ENCODE assay signal across 11 mouse cellular contexts in genomic region chr17:26861383-26861782, GRCm38 (mm10). TPM values are rescaled to one million over a fixed set of nuclear protein-coding genes. Genes with fewer than 3 reads are reported as not detected.
DNase-seq lines count a peak whose midpoint lies in the region; ATAC-seq and TF ChIP-seq lines count a peak whose summit lies in the region.
"Had no signal": no experiment of that assay in that cellular context is flagged by ENCODE, and none has a peak within 500 bp of the region (broad histone marks: within the 10 kb centered on the region; RNA-seq: fewer than 3 reads in every experiment).

No protein-coding gene starts in this region.

- H3K4me3 ChIP-seq in lung, embryonic 14.5 days (ENCODE audit: low read depth, low read length), result no peak overlapping the region
- no peak overlapping the region for H3K4me3 ChIP-seq in hindbrain, embryonic 11.5 days (ENCODE audit: low read depth, low read length)

- peaks cover 28% of the 10 kb centered on the region for H3K27me3 ChIP-seq in lung, embryonic 14.5 days (ENCODE audit: insufficient read depth, low read length)
- peaks cover 23% of the 10 kb centered on the region for H3K27me3 ChIP-seq in hindbrain, embryonic 11.5 days (ENCODE audit: control insufficient read depth, insufficient read depth, low read length)
- H3K27me3 ChIP-seq: Patski had no signal

- peak overlapping the region; percentile 9; the same call in 1 of the 2 replicates for H3K27ac ChIP-seq in lung, embryonic 14.5 days (ENCODE audit: low read depth)
- no peak overlapping the region for H3K27ac ChIP-seq in hindbrain, embryonic 11.5 days (ENCODE audit: low read depth, low read length)

- no peaks in the 10 kb centered on the region for H3K9me3 ChIP-seq in lung, embryonic 14.5 days (ENCODE audit: low read depth, low read length)
- no peaks in the 10 kb centered on the region for H3K9me3 ChIP-seq in hindbrain, embryonic 11.5 days (ENCODE audit: control insufficient read depth, low read length)

- H3K9ac ChIP-seq in lung, embryonic 14.5 days, result no peak overlapping the region
- H3K9ac ChIP-seq in hindbrain, embryonic 11.5 days (ENCODE audit: low read depth, low read length), result no peak overlapping the region

- WGBS in lung, embryonic 14.5 days, result 8% methylated on average over 6 of the region's 6 CpGs
- 25% methylated on average over 6 of the region's 6 CpGs for WGBS in hindbrain, embryonic 11.5 days

- peak; percentile 91 for ATAC-seq in lung, embryonic 14.5 days (ENCODE audit: insufficient read depth)
- ATAC-seq in hindbrain, embryonic 11.5 days (ENCODE audit: low FRiP score), result no peak
- ATAC-seq: forebrain, embryonic 16.5 days; intestine, embryonic 16.5 days; Patski had no signal

- 0 out of 2 replicates have a peak, but pooled peaks cover 4% of the 10 kb centered on the region for H3K4me1 ChIP-seq in lung, embryonic 14.5 days (ENCODE audit: insufficient read depth)
- H3K4me1 ChIP-seq in hindbrain, embryonic 11.5 days (replicated peaks; ENCODE audit: control insufficient read depth, insufficient read depth, low read length), result no peaks in the 10 kb centered on the region

- H3K36me3 ChIP-seq in lung, embryonic 14.5 days (ENCODE audit: insufficient read depth), result no peaks in the 10 kb centered on the region
- H3K36me3 ChIP-seq in hindbrain, embryonic 11.5 days (ENCODE audit: control insufficient read depth, insufficient read depth, low read length), result no peaks in the 10 kb centered on the region

- DNase-seq in embryo, embryonic 10.5 days (ENCODE audit: low spot score), result peak; percentile 22
- no peak for DNase-seq in embryo, embryonic 11 days
- DNase-seq in MN1 (ENCODE audit: low spot score), result peak; percentile 86
- DNase-seq in heart, adult 9 months (ENCODE audit: low spot score in 2 of 2), result peak; percentile 78 to 86
- peak; percentile 91 for DNase-seq in lung, embryonic 14.5 days
- DNase-seq in hindbrain, embryonic 11.5 days (ENCODE audit: low spot score), result no peak
- DNase-seq in cerebellum, adult 9-11 months, result no peak
- no peak for DNase-seq in cerebellum, postnatal 36 days

- 0 out of 2 replicates have a peak overlapping the region, but pooled peaks have one; percentile 21 for H3K4me2 ChIP-seq in lung, embryonic 14.5 days
- H3K4me2 ChIP-seq in hindbrain, embryonic 11.5 days (replicated peaks; ENCODE audit: low read depth, low read length), result no peak overlapping the region

- no peak for TF ChIP-seq CTCF in lung, embryonic 14.5 days (IDR thresholded peaks at IDR 0.05; ENCODE audit: low read depth)

RNA-seq across cellular contexts. Expression of gene Nkx2-5, which starts 16.6 kb away (rescaled TPM):
- polyA plus RNA-seq in lung, embryonic 14.5 days (2014; fragmentation: Nextera tagmentation; extraction: Ambion mirVana), result 0.24 and 1.6 TPM in 2 replicates
- polyA plus RNA-seq in hindbrain, embryonic 11.5 days (2014; fragmentation: Nextera tagmentation; extraction: Ambion mirVana), result not detected in 2 replicates
- polyA plus RNA-seq: forebrain, embryonic 16.5 days; Patski had no signal

RNA-seq across cellular contexts. Expression of gene Kifc5b, which starts 55.5 kb away (rescaled TPM):
- 6.3 and 9.6 TPM in 2 replicates for polyA plus RNA-seq in lung, embryonic 14.5 days (2014; fragmentation: Nextera tagmentation; extraction: Ambion mirVana)
- 4.6 and 5.9 TPM in 2 replicates for polyA plus RNA-seq in hindbrain, embryonic 11.5 days (2014; fragmentation: Nextera tagmentation; extraction: Ambion mirVana)

Comparison
In these comparisons a context has a peak if more than half of its experiments do, and no peak if none do; other contexts are left out.
1. DNase-seq: peak in embryo, embryonic 10.5 days (single experiment), MN1 (single experiment), heart, adult 9 months (2 of 2) and lung, embryonic 14.5 days (single experiment); none in embryo, embryonic 11 days (single experiment), hindbrain, embryonic 11.5 days (single experiment), cerebellum, adult 9-11 months (single experiment) and cerebellum, postnatal 36 days (0 of 2).